Mouse (Mus musculus) layer of hippocampus, postnatal 14 days (tissue): ENCODE measurements around the gene Znrf2. TPM values are rescaled to one million over a fixed set of nuclear protein-coding genes. Genes with fewer than 3 reads are reported as not detected.
"Not testable (repeated sequence)": the region's sequence is repeated elsewhere in the genome, so short reads cannot be mapped to it uniquely, and the experiment has no call there.

ENCODE experiments used
- DNase-seq, 2 experiments: peaks; one replicate each; pipeline ENCODE4 v3.0.0; 2021 to 2022; ENCODE audit warnings: low spot score in 2 of 2, mixed read lengths in 1 of 2
- total RNA-seq, 2 experiments: library from RNA; stranded (reverse); gene quantifications; 2 replicates each; pipeline ENCODE4 v1.2.3; 2021

Znrf2 gene
- total RNA-seq, 2 experiments from 2014 or later, result 30.7 to 31.5 TPM

GRCm38 (mm10) chr6:54805779-54806178 lies 10.9 kb upstream of the Znrf2 start:
- DNase-seq, result no peak

- DNase-seq, result peak in 1 of 2 experiments; percentile 60
Observed at GRCm38 (mm10) chr6:54809531-54810313, 7.0 kb upstream of the Znrf2 start.

GRCm38 (mm10) chr6:54810314-54810646 lies 6.4 kb upstream of the Znrf2 start:
- no peak for DNase-seq

GRCm38 (mm10) chr6:54811546-54812250 lies 5.0 kb upstream of the Znrf2 start:
- peak; percentile 70 to 71 for DNase-seq

GRCm38 (mm10) chr6:54812276-54812675 lies 4.4 kb upstream of the Znrf2 start:
- DNase-seq, result no peak

GRCm38 (mm10) chr6:54815428-54816130 lies 1.1 kb upstream of the Znrf2 start:
- DNase-seq, result no peak

- DNase-seq, result peak; percentile 43 to 57
Observed at GRCm38 (mm10) chr6:54817266-54817767, 601 bp downstream of the Znrf2 start.

GRCm38 (mm10) chr6:54818389-54818788 lies 1.7 kb downstream of the Znrf2 start:
- no peak for DNase-seq

GRCm38 (mm10) chr6:54819272-54819671 lies 2.6 kb downstream of the Znrf2 start:
- DNase-seq, result no peak

GRCm38 (mm10) chr6:54819746-54820145 lies 3.0 kb downstream of the Znrf2 start:
- DNase-seq, result no peak

- no peak for DNase-seq
Observed at GRCm38 (mm10) chr6:54822348-54822747, 5.6 kb downstream of the Znrf2 start.

- DNase-seq, result not testable (repeated sequence)
Observed at GRCm38 (mm10) chr6:54824561-54824960, 7.8 kb downstream of the Znrf2 start.

- no peak for DNase-seq
Observed at GRCm38 (mm10) chr6:54827481-54827880, 10.8 kb downstream of the Znrf2 start.

GRCm38 (mm10) chr6:54828274-54828673 lies 11.6 kb downstream of the Znrf2 start:
- no peak for DNase-seq

GRCm38 (mm10) chr6:54830048-54830772 lies 13.5 kb downstream of the Znrf2 start:
- no peak for DNase-seq

GRCm38 (mm10) chr6:54831069-54831720 lies 14.5 kb downstream of the Znrf2 start:
- DNase-seq, result no peak

- no peak for DNase-seq
Observed at GRCm38 (mm10) chr6:54833427-54833826, 16.7 kb downstream of the Znrf2 start.

GRCm38 (mm10) chr6:54836666-54837065 lies 19.9 kb downstream of the Znrf2 start:
- no peak for DNase-seq

- no peak for DNase-seq
Observed at GRCm38 (mm10) chr6:54841399-54841798, 24.7 kb downstream of the Znrf2 start.

- no peak for DNase-seq
Observed at GRCm38 (mm10) chr6:54842041-54842440, 25.3 kb downstream of the Znrf2 start.

- no peak for DNase-seq
Observed at GRCm38 (mm10) chr6:54848546-54848945, 31.8 kb downstream of the Znrf2 start.
